Mouse (Mus musculus): ENCODE results near the gene Erp29. TPM values are rescaled to one million over a fixed set of nuclear protein-coding genes. Genes with fewer than 3 reads are reported as not detected.
A peak's percentile ranks its signal among the peaks of the same experiment; 100 is the strongest.

Erp29 gene
- polyA plus RNA-seq, 1 experiment from 2014 or later: 145 TPM

- no peaks in the 10 kb centered on the region for H3K36me3 ChIP-seq
- H3K27me3 ChIP-seq: no peaks in the 10 kb centered on the region
- H3K27ac ChIP-seq: no peak overlapping the region
- H3K4me1 ChIP-seq: no peaks in the 10 kb centered on the region
- H3K9me3 ChIP-seq (replicated peaks): no peaks in the 10 kb centered on the region
- ATAC-seq (ENCODE audit: low FRiP score): no peak
- H3K9ac ChIP-seq: no peak overlapping the region
- WGBS: 48% methylated on average over 1 of the region's 1 CpGs
- H3K4me2 ChIP-seq (replicated peaks): no peak overlapping the region
- H3K4me3 ChIP-seq: no peak overlapping the region
These were observed 9.8 kb upstream of the Erp29 start for GRCm38 (mm10) chr5:121462171-121462502.

- Histone ChIP-seq H3K4me2 (replicated peaks) (no peak overlapping the region), H3K27ac (no peak overlapping the region), H3K36me3 (no peaks in the 10 kb centered on the region), H3K9ac (no peak overlapping the region), H3K27me3 (no peaks in the 10 kb centered on the region), H3K4me1 (no peaks in the 10 kb centered on the region), H3K9me3 (replicated peaks) (no peaks in the 10 kb centered on the region), H3K4me3 (no peak overlapping the region)
- WGBS: 70% methylated on average over 4 of the region's 4 CpGs
- no peak for ATAC-seq (ENCODE audit: low FRiP score)
These were observed 9.2 kb upstream of the Erp29 start for GRCm38 (mm10) chr5:121461339-121462170.

DNA sequence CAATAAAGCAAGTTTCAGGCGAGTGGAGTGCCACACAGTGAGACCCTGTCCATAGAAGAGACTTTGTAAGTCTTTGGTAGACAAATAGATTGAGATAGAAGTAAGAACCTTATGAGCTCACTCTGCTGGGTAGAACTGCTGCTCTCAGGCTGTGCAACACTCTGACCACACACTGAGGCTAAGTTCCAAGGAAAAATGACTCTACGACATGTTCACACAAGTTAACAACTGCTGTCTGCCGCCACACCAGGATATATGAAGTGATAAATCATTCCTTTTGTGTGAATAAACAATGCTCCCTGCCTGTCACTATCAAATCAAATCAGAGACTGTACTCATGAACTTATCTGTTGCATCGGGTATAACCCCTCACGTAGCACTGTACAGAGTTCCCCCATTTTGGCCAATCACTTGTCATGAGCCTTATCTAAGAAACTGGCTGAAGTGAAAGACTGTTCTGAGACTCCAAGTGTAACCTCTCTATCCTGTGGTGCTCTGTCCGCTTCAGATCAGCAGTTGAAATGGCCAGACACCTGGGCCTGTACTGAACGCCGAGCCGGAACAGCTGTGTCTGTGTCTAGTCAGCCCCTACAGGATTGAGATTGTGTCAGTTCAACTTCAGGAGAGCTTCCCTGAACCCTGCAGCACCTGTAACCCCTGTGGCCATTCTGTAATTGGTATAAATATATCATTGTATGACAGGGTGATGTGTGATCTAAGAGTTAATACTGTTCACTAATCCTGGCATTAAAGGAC lies 3.4 kb upstream of the Erp29 start:
- H3K9ac ChIP-seq: no peak overlapping the region
- H3K36me3 ChIP-seq: no peaks in the 10 kb centered on the region
- H3K27ac ChIP-seq: no peak overlapping the region
- no peak for ATAC-seq (ENCODE audit: low FRiP score)
- no peaks in the 10 kb centered on the region for H3K27me3 ChIP-seq
- no peak overlapping the region for H3K4me3 ChIP-seq
- no peak overlapping the region for H3K4me2 ChIP-seq (replicated peaks)
- H3K4me1 ChIP-seq: peaks cover 17% of the 10 kb centered on the region
- 83% methylated on average over 9 of the region's 9 CpGs for WGBS
- H3K9me3 ChIP-seq (replicated peaks): no peaks in the 10 kb centered on the region

GRCm38 (mm10) chr5:121454503-121454782 lies 2.1 kb upstream of the Erp29 start:
- 88% methylated on average over 3 of the region's 3 CpGs for WGBS
- H3K9me3 ChIP-seq (replicated peaks): no peaks in the 10 kb centered on the region
- H3K9ac ChIP-seq: no peak overlapping the region
- 0 out of 2 replicates have a peak, but pooled peaks cover 2% of the 10 kb centered on the region for H3K36me3 ChIP-seq
- H3K4me2 ChIP-seq (replicated peaks): no peak overlapping the region
- no peaks in the 10 kb centered on the region for H3K27me3 ChIP-seq
- H3K4me1 ChIP-seq: peaks cover 20% of the 10 kb centered on the region
- no peak overlapping the region for H3K27ac ChIP-seq
- ATAC-seq (ENCODE audit: low FRiP score): no peak
- no peak overlapping the region for H3K4me3 ChIP-seq

GRCm38 (mm10) chr5:121453743-121454502 lies 1.6 kb upstream of the Erp29 start:
- peak overlapping the region; percentile 93; the same call in 1 of the 2 replicates for H3K9ac ChIP-seq
- H3K9me3 ChIP-seq (replicated peaks): no peaks in the 10 kb centered on the region
- peak overlapping the region; percentile 82; the same call in 1 of the 2 replicates for H3K4me2 ChIP-seq (replicated peaks)
- peaks cover 7% of the 10 kb centered on the region; the same call in 1 of the 2 replicates for H3K36me3 ChIP-seq
- ATAC-seq (ENCODE audit: low FRiP score): no peak
- peaks cover 20% of the 10 kb centered on the region for H3K4me1 ChIP-seq
- 91% methylated on average over 13 of the region's 13 CpGs for WGBS
- H3K27me3 ChIP-seq: no peaks in the 10 kb centered on the region
- no peak overlapping the region for H3K27ac ChIP-seq
- no peak overlapping the region for H3K4me3 ChIP-seq

DNA sequence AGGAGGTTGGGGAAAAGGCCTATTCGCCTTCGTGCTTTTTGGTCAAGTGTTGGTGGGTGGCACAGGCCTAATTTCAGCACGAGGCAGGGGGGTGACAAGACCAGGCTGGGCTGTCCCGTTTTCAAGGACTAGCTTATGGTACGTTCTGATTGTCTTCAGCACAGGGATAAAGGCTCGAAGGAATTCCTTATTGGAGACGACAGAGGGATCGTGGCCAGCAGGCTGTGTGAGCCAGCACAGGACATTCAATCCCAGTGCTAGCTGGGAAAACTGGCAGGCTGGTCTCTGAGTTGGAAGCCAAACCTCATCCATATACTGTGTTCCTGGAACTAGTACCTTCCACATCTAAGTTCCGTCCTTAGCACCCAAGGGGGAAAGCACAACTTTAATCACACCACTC lies 600 bp upstream of the Erp29 start:
- ATAC-seq (ENCODE audit: low FRiP score): no peak
- Histone ChIP-seq H3K4me2 (replicated peaks) (peak overlapping the region; percentile 82), H3K4me3 (peak overlapping the region; percentile 88), H3K27me3 (no peaks in the 10 kb centered on the region), H3K9ac (peak overlapping the region; percentile 93), H3K36me3 (peaks cover 17% of the 10 kb centered on the region), H3K4me1 (peaks cover 20% of the 10 kb centered on the region), H3K27ac (peak overlapping the region; percentile 96), H3K9me3 (replicated peaks) (no peaks in the 10 kb centered on the region; the same call in 1 of the 2 replicates)
- WGBS: 9% methylated on average over 9 of the region's 9 CpGs

- H3K9ac ChIP-seq: peak within 1 kb of the TSS; percentile 93
- H3K9me3 ChIP-seq (replicated peaks): no peaks in the 10 kb centered on the region; the same call in 1 of the 2 replicates
- peaks cover 20% of the 10 kb centered on the region for H3K4me1 ChIP-seq
- no peaks in the 10 kb centered on the region for H3K27me3 ChIP-seq
- peak within 1 kb of the TSS; percentile 88 for H3K4me3 ChIP-seq
- WGBS: 0% methylated on average over 17 of the region's 17 CpGs
- H3K36me3 ChIP-seq: peaks cover 30% of the 10 kb centered on the region
- H3K27ac ChIP-seq: peak within 1 kb of the TSS; percentile 96
- ATAC-seq (ENCODE audit: low FRiP score): peak; percentile 47; the same call in 1 of the 2 replicates
- peak within 1 kb of the TSS; percentile 82 for H3K4me2 ChIP-seq (replicated peaks)
These were observed 671 bp downstream of the Erp29 start, which contains the start of gene Tmem116 for GRCm38 (mm10) chr5:121451644-121452025. Gene Tmem116, plus strand, starts transcription at chr5:121451893.

DNA sequence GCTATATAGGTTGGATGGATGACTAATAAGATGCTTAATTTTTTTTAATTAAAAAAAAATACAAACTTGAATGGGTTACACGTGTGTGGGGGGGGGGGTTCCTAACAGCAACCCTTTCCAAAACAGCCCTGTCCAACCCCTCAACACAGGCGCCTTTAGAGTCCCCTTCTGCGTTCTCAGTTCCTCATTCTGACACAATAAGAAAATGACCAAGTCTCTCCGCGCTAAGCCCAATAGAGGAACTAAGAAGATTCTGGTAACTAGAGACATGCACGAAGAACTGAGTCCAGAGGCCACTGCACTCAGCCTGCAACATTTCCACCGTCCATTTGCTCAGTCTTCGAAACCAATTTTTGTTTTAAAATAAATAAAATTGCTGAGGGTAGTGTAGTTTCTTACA lies 1.1 kb downstream of the Erp29 start:
- 33% methylated on average over 8 of the region's 8 CpGs for WGBS
- peak overlapping the region; percentile 96 for H3K27ac ChIP-seq
- H3K36me3 ChIP-seq: peaks cover 34% of the 10 kb centered on the region
- H3K4me2 ChIP-seq (replicated peaks): peak overlapping the region; percentile 82
- H3K27me3 ChIP-seq: no peaks in the 10 kb centered on the region
- H3K9me3 ChIP-seq (replicated peaks): no peaks in the 10 kb centered on the region; the same call in 1 of the 2 replicates
- no peak for ATAC-seq (ENCODE audit: low FRiP score)
- peaks cover 20% of the 10 kb centered on the region for H3K4me1 ChIP-seq
- H3K4me3 ChIP-seq: peak overlapping the region; percentile 88
- peak overlapping the region; percentile 91 for H3K9ac ChIP-seq

DNA sequence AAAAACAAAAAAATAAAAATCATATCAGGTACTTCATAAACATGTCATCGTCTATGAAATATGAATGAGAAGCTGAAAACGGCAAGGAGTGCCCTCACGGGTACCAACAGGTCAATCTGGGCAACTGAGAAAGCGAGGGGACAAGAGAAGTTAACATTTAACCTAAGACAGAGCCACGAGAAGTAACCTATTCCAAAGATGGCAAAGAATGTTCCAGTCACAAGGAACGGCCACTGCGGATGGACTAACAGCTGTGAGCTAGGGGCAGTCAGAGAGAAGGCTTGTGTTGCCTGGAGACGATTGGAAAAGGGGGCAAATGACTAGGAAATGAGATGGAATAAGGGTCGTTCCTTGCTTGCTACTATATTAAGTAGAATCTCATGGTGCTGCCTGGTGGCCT lies 1.8 kb downstream of the Erp29 start:
- Histone ChIP-seq H3K4me3 (no peak overlapping the region), H3K27me3 (no peaks in the 10 kb centered on the region)
- WGBS: 81% methylated on average over 9 of the region's 9 CpGs

GRCm38 (mm10) chr5:121449976-121450375 lies 2.3 kb downstream of the Erp29 start:
- no peak overlapping the region for H3K9ac ChIP-seq
- H3K9me3 ChIP-seq (replicated peaks): no peaks in the 10 kb centered on the region; the same call in 1 of the 2 replicates
- H3K27me3 ChIP-seq: no peaks in the 10 kb centered on the region
- ATAC-seq (ENCODE audit: low FRiP score): no peak
- H3K4me2 ChIP-seq (replicated peaks): no peak overlapping the region
- H3K4me3 ChIP-seq: no peak overlapping the region
- 75% methylated on average over 6 of the region's 6 CpGs for WGBS
- H3K27ac ChIP-seq: no peak overlapping the region
- H3K36me3 ChIP-seq: peaks cover 46% of the 10 kb centered on the region
- peaks cover 20% of the 10 kb centered on the region for H3K4me1 ChIP-seq

More for the DNA sequence above, 1.8 kb downstream of the Erp29 start:
- peaks cover 20% of the 10 kb centered on the region for H3K4me1 ChIP-seq
- no peaks in the 10 kb centered on the region; the same call in 1 of the 2 replicates for H3K9me3 ChIP-seq (replicated peaks)
- H3K27ac ChIP-seq: no peak overlapping the region
- H3K36me3 ChIP-seq: peaks cover 41% of the 10 kb centered on the region
- no peak for ATAC-seq (ENCODE audit: low FRiP score)
- no peak overlapping the region for H3K9ac ChIP-seq
- H3K4me2 ChIP-seq (replicated peaks): peak overlapping the region; percentile 82

DNA sequence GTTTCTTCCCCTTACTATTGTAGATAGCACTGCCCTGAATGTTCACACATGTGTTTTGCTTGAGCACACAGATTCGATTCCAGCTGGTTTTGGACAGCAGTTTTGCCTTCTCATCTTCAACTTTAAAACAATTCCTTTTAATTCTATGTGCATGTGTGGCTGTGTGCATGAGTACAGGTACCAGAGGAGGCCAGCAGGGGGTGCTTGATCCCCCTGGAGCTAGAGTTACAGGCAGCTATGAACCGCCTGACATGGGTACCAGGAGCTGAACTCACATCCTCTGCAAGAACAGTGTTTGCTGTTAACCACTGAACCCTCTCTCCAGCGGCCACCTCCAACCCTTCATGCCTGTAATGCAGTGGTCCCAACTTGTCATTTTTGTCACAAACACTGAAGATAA lies 3.9 kb downstream of the Erp29 start:
- peaks cover 17% of the 10 kb centered on the region for H3K4me1 ChIP-seq
- H3K36me3 ChIP-seq: peaks cover 62% of the 10 kb centered on the region
- no peak overlapping the region for H3K4me2 ChIP-seq (replicated peaks)
- no peak overlapping the region for H3K4me3 ChIP-seq
- no peak for ATAC-seq (ENCODE audit: low FRiP score)
- no peaks in the 10 kb centered on the region for H3K27me3 ChIP-seq
- no peak overlapping the region for H3K27ac ChIP-seq
- no peaks in the 10 kb centered on the region; the same call in 1 of the 2 replicates for H3K9me3 ChIP-seq (replicated peaks)
- no peak overlapping the region for H3K9ac ChIP-seq
- WGBS: 93% methylated on average over 3 of the region's 3 CpGs

GRCm38 (mm10) chr5:121444870-121445269 lies 7.4 kb downstream of the Erp29 start:
- no peak overlapping the region for H3K9ac ChIP-seq
- H3K27ac ChIP-seq: no peak overlapping the region
- H3K4me3 ChIP-seq: no peak overlapping the region
- H3K4me1 ChIP-seq: no peaks in the 10 kb centered on the region
- no peak overlapping the region for H3K4me2 ChIP-seq (replicated peaks)
- 95% methylated on average over 5 of the region's 5 CpGs for WGBS
- H3K36me3 ChIP-seq: peaks cover 87% of the 10 kb centered on the region
- no peak for ATAC-seq (ENCODE audit: low FRiP score)
- H3K9me3 ChIP-seq (replicated peaks): no peaks in the 10 kb centered on the region; the same call in 1 of the 2 replicates
- H3K27me3 ChIP-seq: no peaks in the 10 kb centered on the region

Data from hindbrain, embryonic 12.5 days (tissue).